Mouse (Mus musculus): Measurements from ENCODE around the gene Rras2. TPM values are rescaled to one million over a fixed set of nuclear protein-coding genes. Genes with fewer than 3 reads are reported as not detected.

The Rras2 gene
- total and polyA plus RNA-seq, 2 experiments from 2014 or later = 34.4 to 56.6 TPM

- no peak for TF ChIP-seq CTCF (IDR thresholded peaks at IDR 0.05; ENCODE audit: low read depth)
- no peak overlapping the region for H3K4me2 ChIP-seq (ENCODE audit: low read depth)
- WGBS = 46% methylated on average over 4 of the region's 4 CpGs
- H3K27me3 ChIP-seq (ENCODE audit: insufficient read depth, low read length) = no peaks in the 10 kb centered on the region
- no peak overlapping the region for H3K4me3 ChIP-seq (ENCODE audit: low read depth, low read length)
- H3K27ac ChIP-seq (ENCODE audit: low read depth, low read length) = no peak overlapping the region
- H3K36me3 ChIP-seq (ENCODE audit: insufficient read depth) = no peaks in the 10 kb centered on the region
- H3K9ac ChIP-seq = no peak overlapping the region
- no peaks in the 10 kb centered on the region for H3K4me1 ChIP-seq (ENCODE audit: insufficient read depth)
- ATAC-seq = no peak
- no peaks in the 10 kb centered on the region for H3K9me3 ChIP-seq (ENCODE audit: low read length)
- no peak for DNase-seq
These were observed 15.0 kb downstream of the Rras2 start for GRCm38 (mm10) chr7:114102609-114103008.

- 49% methylated on average over 3 of the region's 3 CpGs for WGBS
These were observed 16.2 kb downstream of the Rras2 start for GRCm38 (mm10) chr7:114101412-114101811.

GRCm38 (mm10) chr7:114093548-114094174 is 23.9 kb downstream of the Rras2 start:
- Histone ChIP-seq H3K36me3 (ENCODE audit: insufficient read depth) (no peaks in the 10 kb centered on the region), H3K27ac (ENCODE audit: low read depth, low read length) (no peak overlapping the region), H3K4me2 (ENCODE audit: low read depth) (no peak overlapping the region), H3K4me1 (ENCODE audit: insufficient read depth) (no peaks in the 10 kb centered on the region), H3K4me3 (ENCODE audit: low read depth, low read length) (no peak overlapping the region), H3K27me3 (ENCODE audit: insufficient read depth, low read length) (no peaks in the 10 kb centered on the region), H3K9me3 (ENCODE audit: low read length) (no peaks in the 10 kb centered on the region), H3K9ac (no peak overlapping the region)
- ATAC-seq (no peak), DNase-seq (no peak)
- 64% methylated on average over 8 of the region's 8 CpGs for WGBS
- no peak for TF ChIP-seq CTCF (IDR thresholded peaks at IDR 0.05; ENCODE audit: low read depth)

More at GRCm38 (mm10) chr7:114101412-114101811, 16.2 kb downstream of the Rras2 start:
- TF ChIP-seq CTCF (IDR thresholded peaks at IDR 0.05; ENCODE audit: low read depth) = no peak
- Histone ChIP-seq H3K27me3 (ENCODE audit: insufficient read depth, low read length) (no peaks in the 10 kb centered on the region), H3K4me3 (ENCODE audit: low read depth, low read length) (no peak overlapping the region), H3K4me2 (ENCODE audit: low read depth) (no peak overlapping the region), H3K4me1 (ENCODE audit: insufficient read depth) (no peaks in the 10 kb centered on the region), H3K9ac (no peak overlapping the region), H3K9me3 (ENCODE audit: low read length) (no peaks in the 10 kb centered on the region), H3K36me3 (ENCODE audit: insufficient read depth) (no peaks in the 10 kb centered on the region), H3K27ac (ENCODE audit: low read depth, low read length) (no peak overlapping the region)
- DNase-seq (no peak), ATAC-seq (no peak)

GRCm38 (mm10) chr7:114090892-114091545 is 26.6 kb downstream of the Rras2 start:
- H3K27me3 ChIP-seq (ENCODE audit: insufficient read depth, low read length) = no peaks in the 10 kb centered on the region
- H3K9me3 ChIP-seq (ENCODE audit: low read length) = no peaks in the 10 kb centered on the region
- H3K27ac ChIP-seq (ENCODE audit: low read depth, low read length) = no peak overlapping the region
- H3K9ac ChIP-seq = no peak overlapping the region
- DNase-seq (no peak), ATAC-seq (no peak)
- no peak for TF ChIP-seq CTCF (IDR thresholded peaks at IDR 0.05; ENCODE audit: low read depth)
- H3K4me1 ChIP-seq (ENCODE audit: insufficient read depth) = peaks cover 4% of the 10 kb centered on the region; the same call in 1 of the 2 replicates
- no peaks in the 10 kb centered on the region for H3K36me3 ChIP-seq (ENCODE audit: insufficient read depth)
- no peak overlapping the region for H3K4me2 ChIP-seq (ENCODE audit: low read depth)
- 67% methylated on average over 10 of the region's 10 CpGs for WGBS
- H3K4me3 ChIP-seq (ENCODE audit: low read depth, low read length) = no peak overlapping the region

- Histone ChIP-seq H3K27me3 (ENCODE audit: insufficient read depth, low read length) (no peaks in the 10 kb centered on the region), H3K27ac (ENCODE audit: low read depth, low read length) (no peak overlapping the region), H3K9ac (no peak overlapping the region), H3K36me3 (ENCODE audit: insufficient read depth) (no peaks in the 10 kb centered on the region), H3K9me3 (ENCODE audit: low read length) (no peaks in the 10 kb centered on the region), H3K4me1 (ENCODE audit: insufficient read depth) (peaks cover 4% of the 10 kb centered on the region; the same call in 1 of the 2 replicates), H3K4me3 (ENCODE audit: low read depth, low read length) (no peak overlapping the region), H3K4me2 (ENCODE audit: low read depth) (no peak overlapping the region)
- ATAC-seq = no peak
- no peak for DNase-seq
- 82% methylated on average over 3 of the region's 3 CpGs for whole genome bisulfite sequencing
- no peak for TF ChIP-seq CTCF (IDR thresholded peaks at IDR 0.05; ENCODE audit: low read depth)
These were observed 27.4 kb downstream of the Rras2 start for GRCm38 (mm10) chr7:114090231-114090630.

GRCm38 (mm10) chr7:114088918-114089317 is 28.7 kb downstream of the Rras2 start:
- Histone ChIP-seq H3K9me3 (ENCODE audit: low read length) (no peaks in the 10 kb centered on the region), H3K36me3 (ENCODE audit: insufficient read depth) (no peaks in the 10 kb centered on the region), H3K27ac (ENCODE audit: low read depth, low read length) (no peak overlapping the region), H3K4me1 (ENCODE audit: insufficient read depth) (peaks cover 4% of the 10 kb centered on the region; the same call in 1 of the 2 replicates), H3K4me2 (ENCODE audit: low read depth) (no peak overlapping the region), H3K4me3 (ENCODE audit: low read depth, low read length) (no peak overlapping the region), H3K27me3 (ENCODE audit: insufficient read depth, low read length) (no peaks in the 10 kb centered on the region), H3K9ac (no peak overlapping the region)
- DNase-seq (no peak), ATAC-seq (no peak)
- WGBS = 59% methylated on average over 5 of the region's 5 CpGs
- TF ChIP-seq CTCF (IDR thresholded peaks at IDR 0.05; ENCODE audit: low read depth) = no peak

- ATAC-seq (no peak), DNase-seq (no peak)
- Histone ChIP-seq H3K4me2 (ENCODE audit: low read depth) (no peak overlapping the region), H3K9ac (no peak overlapping the region), H3K27me3 (ENCODE audit: insufficient read depth, low read length) (no peaks in the 10 kb centered on the region), H3K9me3 (ENCODE audit: low read length) (no peaks in the 10 kb centered on the region), H3K36me3 (ENCODE audit: insufficient read depth) (no peaks in the 10 kb centered on the region), H3K4me1 (ENCODE audit: insufficient read depth) (peaks cover 4% of the 10 kb centered on the region; the same call in 1 of the 2 replicates), H3K4me3 (ENCODE audit: low read depth, low read length) (no peak overlapping the region), H3K27ac (ENCODE audit: low read depth, low read length) (no peak overlapping the region)
- TF ChIP-seq CTCF (IDR thresholded peaks at IDR 0.05; ENCODE audit: low read depth) = no peak
- WGBS = 10% methylated on average over 11 of the region's 11 CpGs
These were observed 29.6 kb downstream of the Rras2 start for GRCm38 (mm10) chr7:114087986-114088385.
